In the genomic region with DNA sequence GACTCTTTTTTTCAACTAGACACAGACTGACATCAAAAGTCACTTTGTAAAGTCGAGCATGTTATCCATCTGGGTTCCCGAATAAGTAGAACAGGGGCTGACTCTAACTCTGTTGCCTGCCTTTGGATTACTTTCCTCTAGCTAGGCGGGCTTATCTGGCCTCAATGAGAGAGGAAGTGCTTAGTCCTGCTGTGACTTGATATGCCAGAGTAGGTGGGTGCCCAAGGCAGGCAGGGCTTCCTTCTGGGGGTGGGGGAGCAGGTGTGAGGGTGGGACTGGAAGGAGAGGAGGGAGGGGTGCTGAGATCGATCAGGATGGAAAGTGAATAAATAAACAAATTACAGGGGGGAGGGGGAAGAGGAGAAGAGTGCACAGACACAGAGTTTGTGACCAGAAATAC, we compare ENCODE assay signal across 19 mouse cellular contexts.
"Had no signal": no experiment of that assay in that cellular context is flagged by ENCODE, and none has a peak within 500 bp of the region (broad histone marks: within the 10 kb centered on the region; RNA-seq: fewer than 3 reads in every experiment).

No protein-coding gene starts in this region.

- H3K4me3 ChIP-seq: intestine, embryonic 15.5 days; layer of hippocampus, adult 2 months; limb, embryonic 10.5 days; limb, embryonic 13.5 days had no signal

- H3K9ac ChIP-seq: intestine, embryonic 15.5 days; limb, embryonic 13.5 days; liver, embryonic 14.5 days; liver, postnatal 0 days; lung, embryonic 14.5 days had no signal

- H3K27ac ChIP-seq: intestine, embryonic 15.5 days; kidney, postnatal 0 days; layer of hippocampus, adult 2 months; limb, embryonic 10.5 days; limb, embryonic 13.5 days; liver, embryonic 14.5 days had no signal

- H3K4me2 ChIP-seq: intestine, embryonic 15.5 days; limb, embryonic 13.5 days; lung, embryonic 14.5 days; midbrain, embryonic 11.5 days had no signal

- DNase-seq: kidney, adult 11 months; kidney, postnatal 25 days; layer of hippocampus, adult 9-11 months; liver; liver, postnatal 0 days; lung, embryonic 14.5 days; lung, postnatal 10 days; lung, postnatal 4 days; midbrain, embryonic 14.5 days; thymus, adult 18-20 months; thymus, postnatal 14 days; thymus, postnatal 4 days had no signal

- ATAC-seq: intestine, embryonic 15.5 days; liver, postnatal 0 days had no signal

- H3K9me3 ChIP-seq: intestine, embryonic 15.5 days; limb, embryonic 10.5 days; limb, embryonic 13.5 days had no signal

- H3K4me1 ChIP-seq: intestine, embryonic 15.5 days; limb, embryonic 10.5 days; limb, embryonic 13.5 days had no signal

- H3K36me3 ChIP-seq: intestine, embryonic 15.5 days; limb, embryonic 10.5 days; limb, embryonic 13.5 days had no signal

- H3K27me3 ChIP-seq: intestine, embryonic 15.5 days; limb, embryonic 13.5 days had no signal
